Mouse (Mus musculus): ENCODE measurements at regions not wholly inside any gene's neighbourhood (a gene's known extent, or its start where the extent isn't known, plus 50 kb on each side); places are given as distances from the start of the nearest gene placed in this dataset.

- no peak for TF ChIP-seq CTCF (IDR thresholded peaks at IDR 0.05; ENCODE audit: insufficient read depth, low read depth, low read length)
- TF ChIP-seq POLR2A (IDR thresholded peaks at IDR 0.05; ENCODE audit: insufficient read depth, low read depth, low read length): no peak
Observed at GRCm38 (mm10) chr10:66948329-66948728, 147.6 kb upstream of the Jmjd1c start.
